Mouse (Mus musculus): ENCODE results near the gene Spef1. TPM values are rescaled to one million over a fixed set of nuclear protein-coding genes. Genes with fewer than 3 reads are reported as not detected.

Spef1 gene
- total RNA-seq, 1 experiment from 2014 or later: 5.0 TPM

DNA sequence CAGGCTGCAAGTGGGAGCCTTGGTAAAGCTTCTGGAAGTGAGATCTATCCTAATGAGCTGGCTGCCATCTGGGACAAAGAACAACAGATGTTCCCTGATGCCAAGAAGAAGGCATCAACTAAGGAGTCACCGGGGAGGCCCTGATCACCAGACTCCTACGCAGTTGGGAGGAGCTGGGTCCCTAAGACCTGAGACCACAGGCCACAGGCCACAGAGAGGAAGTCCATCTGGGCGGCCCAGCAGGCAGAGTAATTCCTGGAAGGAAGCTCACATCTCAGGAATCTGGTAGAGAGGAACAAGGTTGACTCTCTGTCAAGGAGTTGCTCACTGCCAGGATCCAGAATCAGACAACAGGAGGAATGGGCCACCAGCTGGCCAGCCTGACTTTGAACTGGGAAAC, 62.9 kb downstream of the Spef1 start:
- no peak for DNase-seq

Other genes with a start within 250 kb of the Spef1 start
- 4.2 and 6.3 TPM in 2 replicates for gene Gfra4, start 144.2 kb downstream of the Spef1 start, total RNA-seq (2021)
- 3.8 and 4.8 TPM in 2 replicates for gene Adam33, start 123.5 kb downstream of the Spef1 start, total RNA-seq (2021)
- gene Siglec1, start 100.5 kb downstream of the Spef1 start, total RNA-seq (2021): 2.6 and 2.7 TPM in 2 replicates
- 10.8 and 12.2 TPM in 2 replicates for gene Hspa12b, start 60.0 kb downstream of the Spef1 start, total RNA-seq (2021)
- gene Gm11037, start 53.8 kb downstream of the Spef1 start, total RNA-seq (2021): not detected in 2 replicates
- gene 1700037H04Rik, start 27.2 kb downstream of the Spef1 start, total RNA-seq (2021): 59.8 and 74.8 TPM in 2 replicates
- 52.9 and 66.5 TPM in 2 replicates for gene Cenpb, start 7.2 kb downstream of the Spef1 start, total RNA-seq (2021)
- 8.3 and 10.8 TPM in 2 replicates for gene Cdc25b, start 333 bp downstream of the Spef1 start, total RNA-seq (2021)
- 18.6 and 24.5 TPM in 2 replicates for gene Ap5s1, start 19.8 kb upstream of the Spef1 start, total RNA-seq (2021)
- gene Mavs, start 46.8 kb upstream of the Spef1 start, total RNA-seq (2021): 44.2 and 45.9 TPM in 2 replicates
- gene Pank2, start 75.2 kb upstream of the Spef1 start, total RNA-seq (2021): 65.7 and 72.4 TPM in 2 replicates
- 6.2 and 6.4 TPM in 2 replicates for gene Rnf24, start 165.6 kb upstream of the Spef1 start, total RNA-seq (2021)